Mouse (Mus musculus): Measurements from ENCODE around the gene Osbpl9.

- TF ChIP-seq POLR2A (IDR thresholded peaks at IDR 0.05; ENCODE audit: low read depth, low read length) (no peak), CTCF (IDR thresholded peaks at IDR 0.05; ENCODE audit: borderline replicate concordance, insufficient read depth, low read length) (no peak)
Observed at GRCm38 (mm10) chr4:109017441-109017840, 184.6 kb downstream of the Osbpl9 start.
